Mouse (Mus musculus) lung, adult 18-20 months (tissue): ENCODE results near the gene Btf3l4.
A peak's percentile ranks its signal among the peaks of the same experiment; 100 is the strongest.

Source experiments
- DNase-seq, 2 experiments: peaks; one replicate each; pipeline ENCODE4 v3.0.0; 2022; ENCODE audit warnings: mixed read lengths in 2 of 2

Gene Btf3l4

DNA sequence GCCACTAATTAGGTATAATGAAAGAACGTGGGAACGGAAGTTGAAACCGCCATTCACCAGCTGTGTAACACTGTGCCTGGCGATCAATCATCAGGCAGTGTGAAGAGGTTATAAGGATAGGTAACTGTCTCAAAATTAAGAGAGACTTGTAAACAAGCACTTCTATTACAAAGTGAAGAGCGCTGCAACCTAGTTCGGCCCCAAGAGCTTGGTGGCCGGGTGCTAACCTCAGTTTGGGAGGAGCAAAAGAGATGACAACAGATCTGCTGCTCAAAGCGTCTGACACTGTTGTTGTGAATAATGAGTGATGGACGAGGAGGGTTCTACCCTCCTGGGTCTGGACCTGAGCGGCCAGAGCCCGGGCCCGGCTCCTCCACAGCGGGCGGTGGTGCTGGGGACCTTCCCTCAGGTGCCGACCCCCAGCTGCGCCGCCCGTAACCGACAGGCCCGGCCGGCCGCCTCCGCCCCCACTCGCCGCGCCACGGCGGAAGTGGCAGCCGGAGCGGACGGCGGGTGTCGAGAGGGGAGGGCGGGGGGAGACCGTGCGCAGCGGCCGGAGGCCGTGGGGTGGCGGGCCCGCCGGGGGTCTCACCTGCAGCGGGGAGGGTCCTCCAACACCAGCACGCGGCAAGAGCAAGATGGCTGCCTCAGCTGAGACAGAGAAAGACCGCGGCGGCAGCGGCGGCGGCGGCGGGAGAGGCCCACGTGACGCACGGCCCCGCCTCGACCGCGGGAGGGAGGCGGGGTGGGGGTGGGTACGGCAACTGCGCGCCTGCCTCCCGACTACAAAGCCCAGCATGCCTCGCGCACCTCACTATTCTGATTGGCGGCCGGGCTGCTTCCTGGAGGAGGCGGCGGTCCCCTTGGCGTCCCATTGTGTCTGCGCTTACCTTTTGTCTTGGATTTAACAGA, at the start of gene Btf3l4:
Gene Btf3l4 (minus strand): TSS at position 699 of the 912 bp plus-strand sequence.
- DNase-seq, result peak; percentile 91 to 92

DNA sequence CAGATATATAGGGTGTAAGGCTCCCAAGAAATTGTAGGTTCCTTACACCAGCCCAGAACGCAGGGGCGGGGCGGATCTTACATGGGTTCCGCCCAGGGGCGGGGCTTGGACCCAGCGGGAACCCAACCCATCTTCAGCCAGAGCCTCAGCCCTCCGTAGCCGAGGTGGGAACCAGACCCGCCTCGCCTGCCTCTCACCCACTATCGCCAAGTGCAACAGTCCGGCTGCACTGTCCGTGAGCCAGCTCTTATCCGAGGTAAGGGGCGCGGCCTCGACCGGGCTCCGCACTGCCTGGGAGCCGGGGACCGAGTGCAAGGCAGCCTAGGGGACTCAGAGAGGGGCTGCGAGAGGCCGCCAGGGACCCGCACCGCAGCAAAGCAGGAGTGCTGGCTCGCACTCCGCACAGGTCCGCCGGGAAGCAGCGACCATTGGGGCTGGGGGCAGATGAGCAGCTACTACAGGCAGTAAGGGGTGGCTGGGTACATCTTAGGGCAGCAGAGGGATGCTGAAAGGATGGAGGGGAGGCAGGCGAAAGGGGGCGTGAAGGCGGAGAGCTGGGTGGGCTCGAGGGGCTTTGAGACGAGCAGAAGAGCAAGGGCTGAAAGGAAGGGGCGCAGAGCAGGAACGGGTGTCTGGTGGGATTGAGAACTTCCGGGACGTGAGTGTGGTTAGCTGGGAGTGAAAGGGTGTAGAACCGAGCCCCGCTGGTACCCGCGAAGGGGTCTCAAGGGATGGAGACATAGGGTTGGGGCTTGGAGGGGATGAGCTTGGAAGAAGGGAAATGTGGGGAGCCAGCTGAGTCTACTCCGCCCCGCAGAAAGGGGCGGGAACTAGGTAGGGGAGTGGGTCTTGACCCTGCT, 45.8 kb upstream of the Btf3l4 start, which contains the start of gene Rab3b:
Gene Rab3b (plus strand): TSS at position 101 of the 860 bp plus-strand sequence.
- DNase-seq, result peak; percentile 47 to 57

DNA sequence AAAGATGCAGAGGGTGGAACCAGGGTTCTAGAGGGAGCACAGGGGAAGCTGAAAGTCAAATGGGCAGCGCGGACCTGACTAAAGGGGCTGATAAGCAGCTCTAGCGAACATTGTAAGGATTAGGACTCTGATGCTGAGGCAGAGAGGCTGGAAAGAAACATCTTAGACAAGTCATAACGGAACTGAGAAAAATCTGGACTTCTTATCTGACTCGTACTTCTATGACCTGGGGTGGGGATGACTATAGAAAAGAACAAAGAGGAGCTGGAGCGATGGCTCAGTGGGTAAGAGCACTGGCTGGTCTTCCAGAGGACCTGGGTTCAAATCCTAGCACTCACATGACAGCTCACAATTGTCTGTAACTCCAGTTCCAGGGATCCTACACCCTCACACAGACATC, 44.5 kb upstream of the Btf3l4 start:
- no peak for DNase-seq

DNA sequence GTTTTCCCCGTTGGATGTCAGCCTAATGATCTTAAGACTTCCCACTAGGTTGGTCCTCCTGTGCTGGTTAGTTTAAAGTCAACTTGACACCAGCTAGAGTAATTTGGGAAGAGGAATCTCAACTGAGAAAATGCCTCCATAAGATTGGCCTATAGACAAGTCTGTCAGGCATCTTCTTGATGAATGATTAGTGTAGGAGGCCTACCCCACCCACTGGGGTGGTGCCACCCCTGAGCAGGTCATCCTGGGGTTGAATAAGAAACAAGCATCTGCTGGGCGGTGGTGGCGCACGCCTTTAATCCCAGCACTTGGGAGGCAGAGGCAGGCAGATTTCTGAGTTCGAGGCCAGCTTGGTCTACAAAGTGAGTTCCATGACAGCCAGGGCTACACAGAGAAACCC, 40.3 kb upstream of the Btf3l4 start:
- no peak for DNase-seq

DNA sequence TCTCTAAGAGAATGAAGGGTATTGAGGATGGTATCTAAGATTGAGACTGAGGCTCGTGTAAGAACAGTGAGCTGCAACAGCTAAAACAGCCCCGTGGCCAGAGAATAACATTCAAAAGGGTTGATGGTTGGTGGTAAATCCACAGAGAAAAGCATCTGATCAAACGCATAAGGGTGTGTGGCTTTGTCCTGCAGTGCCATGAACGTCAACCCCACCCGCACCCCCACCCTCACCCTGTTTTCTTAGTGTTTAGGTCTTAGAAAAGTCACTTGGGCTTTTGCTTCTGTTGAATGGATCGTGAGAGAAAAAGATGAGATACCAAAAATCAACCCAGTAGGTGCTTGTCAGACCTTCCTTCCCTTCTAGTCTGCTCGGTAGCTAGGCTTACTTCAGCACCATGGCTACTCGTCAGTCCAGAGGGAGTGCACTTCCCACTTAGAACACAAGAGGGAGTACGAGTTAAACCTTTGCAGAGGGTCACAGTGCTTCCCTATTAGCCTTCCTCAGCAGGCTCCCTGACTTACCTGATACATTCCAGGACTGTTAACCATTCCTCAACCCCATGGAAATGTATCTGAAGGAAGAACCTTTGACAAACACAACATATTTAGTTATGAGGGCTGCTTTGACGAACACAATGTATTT, 36.4 kb upstream of the Btf3l4 start:
- DNase-seq, result peak; percentile 45 to 86

DNA sequence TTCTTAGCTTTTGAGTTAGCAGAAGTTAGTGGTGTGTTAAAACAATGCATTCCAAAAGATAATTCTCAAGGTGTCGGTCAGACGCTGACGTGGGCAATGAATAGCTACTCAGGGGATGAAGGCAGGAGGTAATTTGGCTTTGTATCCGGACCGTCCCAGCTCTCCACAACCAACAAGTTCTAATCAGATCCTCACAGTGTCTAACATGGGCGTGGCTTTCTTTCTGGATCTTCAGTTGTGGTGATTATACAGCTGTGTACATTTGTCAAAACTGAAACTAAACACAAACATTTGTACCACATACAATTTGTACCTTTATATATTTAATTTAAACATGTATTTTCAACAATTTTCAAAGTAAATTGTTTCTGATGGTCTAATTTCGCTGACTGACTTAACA, 33.4 kb upstream of the Btf3l4 start:
- DNase-seq, result no peak

DNA sequence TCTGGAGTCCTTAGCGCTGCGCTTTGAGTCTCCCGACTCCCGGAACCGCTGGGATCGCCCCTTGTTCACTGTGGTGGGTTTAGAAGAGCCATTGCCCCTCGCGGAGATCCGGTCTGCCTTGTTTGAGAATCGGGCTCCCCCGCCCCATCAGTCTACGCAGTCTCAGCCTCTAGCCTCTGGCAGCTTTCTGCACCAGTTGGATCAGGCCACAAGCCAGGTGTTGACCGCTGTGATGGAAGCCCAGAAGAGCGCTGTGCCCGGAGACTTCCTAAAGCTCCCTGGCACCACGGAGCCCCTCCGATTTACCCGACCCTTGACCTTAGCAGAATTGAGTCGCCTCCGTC, 15.1 kb upstream of the Btf3l4 start, which contains the start of gene A730015C16Rik:
Gene A730015C16Rik (minus strand): TSS at position 115 of the 344 bp plus-strand sequence.
- DNase-seq, result peak in 1 of 2 experiments; percentile 20

DNA sequence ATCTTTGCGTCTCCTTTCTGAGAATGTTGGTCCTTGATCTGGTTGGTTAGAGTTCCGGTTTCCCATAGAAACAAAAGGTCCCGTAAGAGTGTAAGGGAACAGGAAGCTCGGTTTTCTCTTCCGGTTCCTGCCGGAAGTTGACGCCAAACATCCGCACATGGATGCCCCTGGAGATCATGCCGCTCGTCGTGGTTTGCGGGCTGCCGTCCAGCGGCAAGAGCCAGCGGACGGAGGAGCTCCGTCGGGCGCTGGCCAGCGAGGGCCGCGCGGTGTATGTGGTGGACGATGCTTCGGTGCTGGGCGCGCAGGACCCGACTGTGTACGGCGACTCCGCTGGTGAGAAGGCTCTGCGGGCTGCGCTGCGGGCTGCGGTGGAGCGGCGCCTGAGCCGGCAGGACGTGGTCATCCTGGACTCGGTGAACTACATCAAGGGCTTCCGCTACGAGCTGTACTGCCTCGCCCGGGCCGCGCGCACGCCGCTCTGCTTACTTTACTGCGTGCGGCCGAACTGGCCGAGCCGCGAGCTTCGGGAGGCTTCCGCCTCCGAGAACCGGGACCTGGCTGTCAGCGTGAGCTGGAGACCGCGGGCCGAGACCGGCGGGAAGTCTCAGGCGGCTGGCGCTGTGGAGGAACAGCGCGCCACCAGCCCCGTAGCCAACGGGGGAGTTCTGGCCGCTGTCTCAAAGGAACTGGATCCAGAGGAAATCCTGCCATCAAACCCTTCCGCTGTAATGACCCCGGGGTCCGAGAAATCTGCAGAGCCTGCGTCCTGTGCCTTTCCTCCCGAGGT, 14.5 kb upstream of the Btf3l4 start, which contains the start of gene Kti12:
Gene Kti12 (plus strand): TSS at position 71 of the 790 bp plus-strand sequence.
- DNase-seq, result peak; percentile 87 to 90

DNA sequence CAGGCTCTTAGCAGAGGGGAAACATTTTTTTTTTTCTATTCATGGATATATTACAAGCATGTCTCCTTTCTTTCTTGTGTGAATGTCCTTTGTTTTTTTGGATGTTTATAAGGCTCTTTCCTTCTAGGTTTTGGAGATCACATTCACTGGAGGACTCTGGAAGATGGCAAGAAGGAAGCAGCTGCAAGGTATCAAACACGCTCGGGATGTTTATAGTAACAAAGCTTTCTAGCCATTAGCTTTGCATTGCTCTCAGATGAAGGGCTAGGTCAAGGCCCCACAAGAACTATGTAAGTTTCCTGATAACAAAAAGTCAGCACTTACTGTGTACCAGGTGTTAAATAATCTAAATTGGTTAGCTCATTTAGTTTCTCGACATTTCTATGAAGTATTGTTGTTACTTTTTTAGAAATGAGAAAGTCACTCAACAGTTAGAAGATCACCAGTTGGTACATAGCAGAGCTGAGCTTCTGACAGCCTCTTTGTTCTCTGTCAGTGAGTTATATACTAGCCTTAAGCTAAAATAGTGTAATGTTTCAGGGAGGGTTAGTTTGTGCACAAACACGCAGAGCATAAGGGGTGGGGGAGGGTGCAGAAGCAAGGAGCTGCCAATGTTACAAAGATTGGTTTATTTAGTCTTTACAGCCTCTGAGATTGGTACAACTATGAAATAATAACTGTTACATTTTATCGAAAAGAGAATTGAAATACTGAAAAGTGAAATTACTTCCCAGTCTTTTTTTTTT, 12.6 kb upstream of the Btf3l4 start:
- DNase-seq, result no peak

DNA sequence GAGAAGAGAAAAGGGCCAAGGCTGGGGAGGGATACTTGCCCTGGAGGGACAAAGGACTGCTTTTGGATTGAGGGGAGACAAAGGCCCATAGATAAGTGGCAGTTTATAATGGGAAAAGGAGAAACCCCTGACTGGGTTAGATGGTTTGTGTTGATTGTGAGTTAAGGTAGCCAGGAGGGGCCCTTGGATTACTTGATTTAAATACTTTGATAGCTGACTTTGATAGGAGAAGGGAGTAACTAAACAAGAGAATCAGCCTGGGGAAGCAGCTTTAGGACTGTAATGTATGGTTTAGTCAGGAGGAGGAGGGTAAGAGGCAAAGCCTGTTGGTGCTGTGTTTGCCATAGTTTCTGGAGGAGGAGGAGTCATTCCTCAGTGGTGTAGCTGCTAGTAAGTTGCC, 9.9 kb upstream of the Btf3l4 start:
- DNase-seq, result no peak

DNA sequence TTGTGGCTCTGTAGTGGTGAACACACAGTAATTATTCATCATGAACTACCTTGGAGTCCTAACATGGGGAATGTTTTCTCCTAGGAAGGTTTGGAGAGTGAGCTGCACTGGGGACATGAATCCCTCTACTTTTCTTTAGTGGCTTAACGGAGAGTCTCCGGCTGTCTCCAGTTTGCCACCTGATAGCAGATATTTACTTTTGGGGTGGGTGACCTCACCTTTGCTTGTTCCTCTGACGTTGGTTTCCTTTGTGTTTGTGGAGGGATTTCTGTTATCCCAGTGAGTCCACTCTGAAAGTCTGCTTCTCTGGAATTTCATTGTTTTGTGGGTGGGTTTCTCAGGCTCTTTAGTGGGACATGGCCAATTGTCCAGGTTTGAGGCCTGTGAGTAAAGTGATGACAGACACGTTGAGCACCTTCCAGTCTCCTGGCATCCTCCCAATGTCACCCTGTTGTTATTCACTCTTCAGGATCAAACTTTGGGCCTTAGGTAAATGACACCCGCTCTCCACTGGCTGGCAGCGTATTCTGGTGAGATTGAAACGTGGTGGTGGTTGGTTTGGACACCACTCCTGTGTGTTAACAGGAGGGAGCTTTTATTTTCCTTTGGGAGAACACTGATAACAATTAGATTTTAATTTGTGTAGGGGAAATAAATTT, 8.6 kb upstream of the Btf3l4 start:
- DNase-seq, result peak in 1 of 2 experiments; percentile 17

DNA sequence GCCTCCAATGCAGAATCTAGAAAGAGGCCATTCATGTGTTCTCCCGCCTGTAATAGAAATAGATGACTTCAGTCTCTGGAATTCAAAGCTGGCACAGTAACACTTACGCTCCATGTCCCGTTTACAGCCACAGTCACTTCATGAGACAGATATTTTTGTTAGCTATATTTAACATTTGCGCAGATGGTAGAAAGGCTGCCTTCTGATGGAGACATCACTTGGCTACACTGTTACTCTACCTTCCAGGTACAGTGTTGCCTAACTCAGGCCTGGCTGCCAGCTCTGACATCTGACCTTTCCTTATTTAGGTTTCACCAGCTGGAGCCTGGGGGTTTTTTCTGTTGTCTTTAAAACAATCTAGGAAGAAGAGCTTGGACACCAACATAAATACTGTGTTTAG, 4.6 kb upstream of the Btf3l4 start:
- peak in 1 of 2 experiments; percentile 10 for DNase-seq

DNA sequence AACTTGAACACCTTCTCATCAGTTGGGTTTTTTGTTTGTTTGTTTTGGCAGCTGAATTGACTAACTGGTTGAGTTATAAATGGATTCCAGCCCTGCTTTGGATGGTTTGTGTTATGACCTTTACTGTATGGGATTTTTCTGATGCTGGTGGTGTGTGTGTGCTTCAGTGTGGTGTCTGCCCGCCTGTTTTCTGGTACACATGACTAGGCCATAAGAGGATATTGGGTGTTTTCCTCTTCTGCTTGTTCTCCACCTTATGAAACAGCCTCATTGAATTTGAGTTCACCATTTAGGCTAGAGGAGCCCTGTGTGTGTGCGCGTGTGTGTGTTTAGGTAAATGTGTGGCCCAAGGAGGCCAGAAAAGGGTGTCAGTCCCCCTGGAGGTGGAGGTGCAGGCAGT, 2.1 kb upstream of the Btf3l4 start:
- no peak for DNase-seq

DNA sequence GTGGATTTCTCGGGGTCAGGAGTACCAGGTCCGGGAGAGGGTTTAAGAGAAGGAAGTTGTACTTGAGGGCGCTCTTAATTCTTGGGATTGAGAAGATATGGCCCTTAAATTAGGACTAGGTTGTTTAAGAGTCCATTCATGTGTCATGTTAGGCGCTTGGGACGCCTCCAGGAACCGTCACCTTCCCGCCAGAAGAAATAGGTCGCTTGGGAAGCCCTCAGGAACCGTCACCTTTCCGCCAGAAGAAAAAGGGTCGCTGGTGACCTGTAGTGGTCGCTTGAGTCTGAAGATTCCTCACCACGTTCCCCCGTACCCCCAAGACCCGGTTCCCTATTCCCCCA, 1.5 kb upstream of the Btf3l4 start:
- DNase-seq, result peak; percentile 8 to 9

DNA sequence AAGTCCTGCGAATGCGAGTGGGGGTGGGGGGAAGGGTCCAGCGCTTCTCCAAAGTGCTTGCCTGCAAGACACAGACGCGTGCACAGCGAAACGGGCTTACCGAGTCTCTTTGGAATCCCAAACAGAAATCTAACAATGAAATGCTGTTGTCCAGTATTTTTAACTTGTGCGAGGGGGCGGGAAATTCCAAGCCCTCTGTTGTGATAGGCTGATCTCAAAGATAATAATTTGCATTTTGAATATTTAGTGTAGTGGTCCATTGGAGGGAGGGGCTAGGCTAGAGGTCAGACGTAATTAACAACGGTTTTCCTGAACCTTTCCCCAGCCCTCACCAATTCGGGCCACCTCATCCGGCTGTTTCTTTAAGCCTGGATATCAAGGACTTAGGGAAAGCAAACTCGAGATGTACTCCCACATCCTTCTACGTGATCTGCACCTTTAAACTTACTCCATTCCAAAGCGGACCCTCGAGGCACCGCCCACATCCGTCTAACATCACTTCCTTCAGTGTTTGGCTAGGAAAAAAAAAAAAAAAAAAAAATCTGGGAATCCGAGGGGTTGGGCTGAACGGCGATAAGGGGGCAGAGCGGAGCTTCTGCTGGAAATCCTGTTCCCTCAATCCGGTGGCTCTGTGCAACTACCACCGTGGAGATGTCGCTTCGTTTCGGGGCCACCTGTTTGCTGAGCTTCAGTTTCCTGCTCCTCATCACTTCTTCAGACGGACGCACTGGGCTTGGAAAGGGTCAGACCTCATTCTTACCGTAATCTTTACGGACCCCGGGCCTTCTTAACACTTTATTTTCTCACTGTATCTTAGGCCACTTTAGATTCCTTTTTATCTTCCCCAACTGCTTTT, 929 bp upstream of the Btf3l4 start, which contains the start of gene Txndc12:
Gene Txndc12 (plus strand): TSS at position 487 of the 856 bp plus-strand sequence.
- DNase-seq, result peak; percentile 91

DNA sequence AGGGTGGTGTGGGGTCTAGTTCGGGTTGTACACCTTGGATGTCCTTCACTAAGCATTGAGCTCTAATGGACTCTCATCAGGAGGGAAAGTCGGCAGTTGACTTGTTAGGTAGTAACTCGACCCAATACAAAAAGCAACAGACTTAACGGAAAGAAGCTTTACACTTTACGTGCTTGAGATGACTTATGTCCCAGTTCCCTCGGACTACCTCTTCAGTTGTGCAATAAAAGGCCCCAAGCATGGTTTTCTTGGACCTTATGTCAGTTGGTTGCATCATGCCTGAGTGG, 357 bp upstream of the Btf3l4 start:
- no peak for DNase-seq

DNA sequence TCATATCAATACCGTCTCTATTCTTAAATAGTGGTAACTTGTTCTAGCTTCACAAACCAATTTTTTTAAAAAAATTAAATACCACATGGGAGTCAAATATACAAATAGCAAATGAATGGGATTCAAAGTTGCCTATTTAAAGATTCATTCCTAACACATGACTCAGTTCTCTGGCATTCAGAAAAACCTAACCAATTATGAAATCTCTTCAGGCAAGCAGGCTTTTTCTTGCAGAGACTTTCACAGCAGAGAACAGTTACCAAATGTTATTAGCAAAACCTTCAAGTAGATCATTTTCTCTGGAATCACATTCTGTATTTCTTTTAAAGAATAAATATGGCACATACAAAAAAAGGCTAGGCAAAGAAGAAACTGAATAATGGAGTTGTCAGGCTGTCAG, 2.7 kb downstream of the Btf3l4 start:
- no peak for DNase-seq

DNA sequence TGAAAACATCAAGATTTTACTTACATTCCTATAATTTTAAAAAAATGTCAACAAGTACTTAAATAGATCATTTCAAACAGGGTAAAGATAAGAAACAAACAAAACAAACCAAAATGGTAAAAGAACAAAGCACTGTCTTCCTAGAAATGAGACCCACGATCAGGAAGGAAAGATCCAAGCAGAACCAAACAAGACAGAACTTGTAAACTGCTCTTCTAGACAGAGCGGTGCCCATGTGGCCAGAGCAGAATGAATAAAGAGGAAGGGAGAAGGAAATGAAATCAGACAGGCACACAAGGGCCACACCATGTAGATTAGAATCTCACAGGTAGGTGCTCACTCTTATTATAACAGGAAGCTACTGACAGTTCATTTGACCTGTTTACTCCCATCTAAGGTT, 6.8 kb downstream of the Btf3l4 start:
- DNase-seq, result no peak

DNA sequence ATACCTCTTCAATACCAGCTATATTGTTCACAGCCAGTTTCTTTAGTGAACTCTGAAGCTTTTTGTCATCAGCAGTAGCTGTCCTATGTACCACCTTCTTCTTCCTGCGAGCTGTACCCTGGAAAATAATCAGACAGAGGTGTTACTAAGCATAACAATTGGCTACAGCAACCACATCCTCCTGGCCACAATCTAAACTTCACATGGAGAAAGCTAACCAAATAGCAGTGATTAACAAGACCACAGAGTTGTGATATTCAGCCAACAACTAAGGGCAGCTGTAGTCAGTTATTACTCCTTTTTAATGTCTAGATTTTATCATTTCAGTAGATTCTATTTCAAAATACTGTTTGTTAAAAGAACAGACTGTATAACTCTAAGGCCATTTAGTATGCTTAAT, 7.3 kb downstream of the Btf3l4 start:
- no peak for DNase-seq

DNA sequence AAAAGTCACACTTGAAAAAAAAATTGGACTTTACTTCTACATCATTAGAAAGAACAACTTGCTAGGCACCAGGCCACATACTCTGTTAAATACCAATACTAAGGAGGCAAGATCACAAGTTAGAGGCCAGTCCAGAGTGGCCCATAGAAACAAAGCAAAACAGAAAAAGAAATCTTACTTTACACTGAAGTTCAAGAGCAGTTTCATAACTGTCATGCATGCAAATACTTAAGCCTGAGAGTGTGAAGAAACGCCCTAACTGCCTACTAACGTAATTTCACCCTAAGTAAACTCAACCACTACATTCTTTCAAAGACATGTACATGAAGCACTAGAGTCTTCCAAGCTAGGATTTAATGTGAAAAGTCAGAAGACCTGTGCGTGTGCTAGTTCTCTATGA, 7.7 kb downstream of the Btf3l4 start:
- DNase-seq, result peak in 1 of 2 experiments; percentile 30
